Mouse (Mus musculus) intestine, embryonic 16.5 days (tissue): ENCODE results near the gene Slc12a9. TPM values are rescaled to one million over a fixed set of nuclear protein-coding genes. Genes with fewer than 3 reads are reported as not detected.

Experiments
- ATAC-seq: fragments of 200-750 bp; cut with Nextera tagmentation; 2 replicates; pipeline ENCODE4 v1.8.0; 2017; ENCODE audit warnings: moderate TSS enrichment, moderate library complexity
- H3K27ac ChIP-seq: fragments of 300-500 bp; sonication (generic); 2 replicates; pipeline ENCODE4 v1.5.1; 2014; ENCODE audit warnings: mild to moderate bottlenecking, low read length
- H3K27me3 ChIP-seq: fragments of 300-500 bp; sonication (generic); replicated peaks from 2 replicates; pipeline ENCODE4 v1.6.1; 2014; ENCODE audit warnings: low read length, control low read depth, mixed read lengths; ENCODE audit not compliant: control insufficient read depth, insufficient read depth
- H3K36me3 ChIP-seq: fragments of 300-500 bp; sonication (generic); 2 replicates; pipeline ENCODE4 v1.6.1; 2014; ENCODE audit warnings: low read length, control low read depth; ENCODE audit not compliant: control insufficient read depth, insufficient read depth
- H3K4me1 ChIP-seq: fragments of 300-500 bp; sonication (generic); 2 replicates; pipeline ENCODE4 v1.6.1; 2014; ENCODE audit warnings: low read length, control low read depth, mixed read lengths; ENCODE audit not compliant: control insufficient read depth, insufficient read depth
- H3K4me2 ChIP-seq: fragments of 300-500 bp; sonication (generic); 2 replicates; pipeline ENCODE4 v1.6.1; 2014; ENCODE audit warnings: low read depth, low read length, control low read depth
- H3K4me3 ChIP-seq: fragments of 300-500 bp; sonication (generic); 2 replicates; pipeline ENCODE4 v1.5.1; 2014; ENCODE audit warnings: mild to moderate bottlenecking, low read length
- H3K9ac ChIP-seq: fragments of 300-500 bp; sonication (generic); 2 replicates; pipeline ENCODE4 v1.6.1; 2014; ENCODE audit warnings: low read depth, low read length
- H3K9me3 ChIP-seq: fragments of 300-500 bp; sonication (generic); 2 replicates; pipeline ENCODE4 v1.6.1; 2016; ENCODE audit warnings: low read length, control low read depth; ENCODE audit not compliant: control insufficient read depth
- WGBS: fragments of 180-500 bp; shearing (Covaris S2); extraction: QIAGEN DNeasy Blood & Tissue Kit; methylation state at CpG from one replicate; pipeline ENCODE4 v1.1.7; 2014; 5-methylcytosine and 5-hydroxymethylcytosine counted together
- polyA plus RNA-seq: library from polyadenylated mRNA; unstranded; fragments of >200 nt; fragmentation: Nextera tagmentation; extraction: Ambion mirVana; gene quantifications from 2 replicates; pipeline ENCODE4 v1.2.1, GENCODE M21; 2015

The Slc12a9 gene
- polyA plus RNA-seq, 1 experiment from 2014 or later, result 14.7 TPM

DNA sequence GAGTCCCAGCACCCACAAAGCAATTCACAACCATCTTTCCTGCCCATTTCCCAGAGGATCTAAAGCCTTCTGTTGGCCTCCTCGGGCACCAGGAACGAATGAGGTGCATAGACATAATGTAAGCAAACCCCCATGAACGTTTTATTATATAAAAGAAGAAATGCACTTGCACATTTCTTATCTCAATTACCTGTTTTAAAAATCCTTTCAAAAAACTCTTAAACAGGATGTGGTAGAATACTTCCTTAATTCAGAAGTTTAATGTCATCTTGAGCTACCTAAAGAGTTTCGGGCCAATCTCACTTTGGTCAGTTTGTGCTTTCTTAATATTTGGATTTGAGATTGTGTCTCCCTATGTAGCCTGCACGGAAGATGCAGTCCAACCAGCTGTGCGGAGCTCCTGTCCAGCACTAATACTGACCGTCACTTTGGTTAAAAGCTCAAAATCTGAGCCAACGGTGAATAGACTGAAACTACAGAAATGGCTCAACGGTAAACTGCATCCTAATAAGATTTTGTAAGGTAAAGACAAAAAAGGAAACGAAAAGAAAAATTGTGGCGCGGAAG, 26.9 kb downstream of the Slc12a9 start:
- no peaks in the 10 kb centered on the region for H3K27me3 ChIP-seq
- H3K4me2 ChIP-seq, result peak overlapping the region; percentile 57
- peak overlapping the region; percentile 95 for H3K9ac ChIP-seq
- 0 out of 2 replicates have a peak, but pooled peaks cover 3% of the 10 kb centered on the region for H3K9me3 ChIP-seq
- H3K4me3 ChIP-seq, result peak overlapping the region; percentile 88
- peak overlapping the region; percentile 94 for H3K27ac ChIP-seq
- WGBS, result 9% methylated on average over 12 of the region's 12 CpGs
- peaks cover 28% of the 10 kb centered on the region for H3K36me3 ChIP-seq
- no peak for ATAC-seq
- peaks cover 19% of the 10 kb centered on the region for H3K4me1 ChIP-seq

DNA sequence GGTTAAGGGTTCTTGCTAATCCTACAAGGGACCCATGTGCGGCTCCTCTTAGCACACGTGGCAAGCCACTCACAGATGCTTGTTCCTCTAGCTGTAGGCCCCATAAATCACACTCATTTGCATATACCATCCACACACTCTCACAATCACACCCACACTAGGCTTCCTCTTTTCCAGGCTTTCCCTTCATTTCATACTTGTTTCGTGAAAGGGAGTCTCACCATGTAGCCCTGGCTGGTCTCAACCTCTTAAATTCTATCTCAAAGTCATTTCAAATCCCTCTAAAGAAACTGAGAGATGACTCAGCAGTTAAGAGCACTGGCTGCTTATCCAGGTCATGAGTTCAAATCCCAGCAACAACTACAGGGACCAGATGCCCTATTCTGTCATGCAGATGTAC, 27.6 kb downstream of the Slc12a9 start:
- peaks cover 28% of the 10 kb centered on the region for H3K36me3 ChIP-seq
- H3K27me3 ChIP-seq, result no peaks in the 10 kb centered on the region
- 0 out of 2 replicates have a peak, but pooled peaks cover 3% of the 10 kb centered on the region for H3K9me3 ChIP-seq
- peak overlapping the region; percentile 88 for H3K4me3 ChIP-seq
- no peak for ATAC-seq
- 46% methylated on average over 3 of the region's 3 CpGs for WGBS
- no peak overlapping the region for H3K27ac ChIP-seq
- H3K4me1 ChIP-seq, result peaks cover 19% of the 10 kb centered on the region
- peak overlapping the region; percentile 57 for H3K4me2 ChIP-seq
- peak overlapping the region; percentile 50 for H3K9ac ChIP-seq

DNA sequence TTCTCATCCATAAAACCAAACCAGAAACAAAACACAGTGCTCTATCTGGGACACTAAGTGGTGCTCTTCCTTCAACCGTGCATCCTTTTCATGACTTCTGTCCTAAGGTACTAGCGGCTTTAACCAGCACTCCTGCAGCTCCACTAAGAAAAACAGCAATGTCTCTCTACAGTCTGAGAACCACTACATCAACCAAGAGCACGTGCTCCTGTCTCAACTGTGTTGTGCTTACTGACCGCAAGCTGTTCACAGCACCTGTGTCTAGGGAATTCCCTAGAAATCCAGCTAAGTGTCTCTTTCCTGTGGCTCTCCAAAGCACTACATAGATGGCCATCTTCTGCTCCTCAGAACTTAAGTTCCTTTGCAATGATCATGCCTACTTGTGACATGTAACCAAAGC, 28.6 kb downstream of the Slc12a9 start:
- Histone ChIP-seq H3K4me2 (peak overlapping the region; percentile 57; the same call in 1 of the 2 replicates), H3K4me3 (peak overlapping the region; percentile 5; the same call in 1 of the 2 replicates), H3K36me3 (peaks cover 29% of the 10 kb centered on the region), H3K4me1 (peaks cover 19% of the 10 kb centered on the region), H3K27ac (no peak overlapping the region), H3K27me3 (no peaks in the 10 kb centered on the region), H3K9ac (no peak overlapping the region), H3K9me3 (0 out of 2 replicates have a peak, but pooled peaks cover 3% of the 10 kb centered on the region)
- WGBS, result 54% methylated on average over 4 of the region's 4 CpGs
- no peak for ATAC-seq

GRCm38 (mm10) chr5:137304165-137304564, 29.2 kb downstream of the Slc12a9 start:
- H3K27ac ChIP-seq, result no peak overlapping the region
- H3K4me3 ChIP-seq, result no peak overlapping the region
- H3K36me3 ChIP-seq, result peaks cover 23% of the 10 kb centered on the region
- no peak for ATAC-seq
- 64% methylated on average over 3 of the region's 3 CpGs for WGBS
- no peak overlapping the region for H3K9ac ChIP-seq
- no peaks in the 10 kb centered on the region for H3K27me3 ChIP-seq
- peaks cover 19% of the 10 kb centered on the region for H3K4me1 ChIP-seq
- no peak overlapping the region for H3K4me2 ChIP-seq
- H3K9me3 ChIP-seq, result 0 out of 2 replicates have a peak, but pooled peaks cover 3% of the 10 kb centered on the region

GRCm38 (mm10) chr5:137303609-137304008, 29.8 kb downstream of the Slc12a9 start:
- no peak overlapping the region for H3K27ac ChIP-seq
- H3K36me3 ChIP-seq, result peaks cover 21% of the 10 kb centered on the region
- H3K27me3 ChIP-seq, result no peaks in the 10 kb centered on the region
- no peak for ATAC-seq
- H3K4me1 ChIP-seq, result peaks cover 19% of the 10 kb centered on the region
- H3K4me3 ChIP-seq, result no peak overlapping the region
- 71% methylated on average over 4 of the region's 4 CpGs for WGBS
- no peak overlapping the region for H3K4me2 ChIP-seq
- no peak overlapping the region for H3K9ac ChIP-seq
- 0 out of 2 replicates have a peak, but pooled peaks cover 3% of the 10 kb centered on the region for H3K9me3 ChIP-seq

DNA sequence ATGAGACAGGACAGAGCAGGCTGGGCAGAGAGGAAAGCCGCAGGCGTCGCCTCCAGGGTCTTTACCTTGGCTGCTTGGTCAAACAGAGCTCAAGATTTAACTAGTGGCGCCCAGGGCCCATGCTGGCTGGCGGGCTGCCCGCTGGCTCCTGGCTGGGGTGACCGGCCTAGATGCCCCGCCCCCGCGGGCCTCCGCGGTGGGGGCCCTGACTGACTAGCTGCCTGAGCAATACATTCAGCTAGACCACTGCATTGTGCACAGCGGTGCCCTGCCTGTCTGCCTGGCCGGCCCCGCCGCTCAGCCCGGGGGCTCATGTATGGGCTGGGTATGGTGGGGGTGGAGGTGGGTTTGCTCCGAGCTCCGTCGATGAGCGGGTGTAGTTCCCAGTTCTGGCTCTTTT, 32.1 kb downstream of the Slc12a9 start:
- ATAC-seq, result no peak

GRCm38 (mm10) chr5:137299240-137299639, 34.2 kb downstream of the Slc12a9 start:
- H3K27ac ChIP-seq, result no peak overlapping the region
- H3K4me1 ChIP-seq, result peaks cover 12% of the 10 kb centered on the region
- H3K9me3 ChIP-seq, result no peaks in the 10 kb centered on the region
- WGBS, result 91% methylated on average over 7 of the region's 7 CpGs
- no peak for ATAC-seq
- no peak overlapping the region for H3K4me2 ChIP-seq
- H3K4me3 ChIP-seq, result no peak overlapping the region
- H3K36me3 ChIP-seq, result peaks cover 48% of the 10 kb centered on the region
- no peak overlapping the region for H3K9ac ChIP-seq
- no peaks in the 10 kb centered on the region for H3K27me3 ChIP-seq

More for the DNA sequence above, 32.1 kb downstream of the Slc12a9 start:
- Histone ChIP-seq H3K27me3 (no peaks in the 10 kb centered on the region), H3K4me2 (no peak overlapping the region), H3K4me1 (peaks cover 18% of the 10 kb centered on the region), H3K4me3 (no peak overlapping the region), H3K9ac (no peak overlapping the region), H3K27ac (no peak overlapping the region), H3K36me3 (peaks cover 36% of the 10 kb centered on the region), H3K9me3 (no peaks in the 10 kb centered on the region)
- 77% methylated on average over 20 of the region's 21 CpGs for WGBS

DNA sequence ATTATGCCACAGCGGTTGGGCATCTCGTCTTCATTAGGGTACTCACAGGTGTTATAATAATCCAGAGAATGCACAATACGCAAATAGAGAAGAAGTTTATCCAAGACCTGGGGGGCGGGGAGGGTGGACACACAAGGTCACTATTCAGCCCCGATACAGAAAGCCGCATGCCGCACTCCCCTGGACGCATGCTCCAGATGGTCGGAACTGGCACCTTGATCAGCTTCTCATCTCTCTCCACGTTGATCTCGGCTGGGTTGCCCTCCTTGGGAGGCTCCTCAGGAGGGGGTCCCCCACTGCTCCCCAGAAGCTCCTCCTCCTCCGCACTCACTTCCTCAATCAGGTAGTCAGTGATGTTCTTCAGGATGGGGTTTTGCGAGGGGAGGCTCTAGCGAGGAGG, 36.3 kb downstream of the Slc12a9 start:
- Histone ChIP-seq H3K27me3 (no peaks in the 10 kb centered on the region), H3K9ac (no peak overlapping the region), H3K4me1 (peaks cover 16% of the 10 kb centered on the region), H3K4me2 (no peak overlapping the region), H3K9me3 (no peaks in the 10 kb centered on the region), H3K27ac (no peak overlapping the region), H3K4me3 (no peak overlapping the region), H3K36me3 (peaks cover 40% of the 10 kb centered on the region)
- no peak for ATAC-seq
- 90% methylated on average over 14 of the region's 14 CpGs for WGBS

GRCm38 (mm10) chr5:137295712-137296111, 37.7 kb downstream of the Slc12a9 start:
- H3K27me3 ChIP-seq, result peaks cover 3% of the 10 kb centered on the region
- no peak overlapping the region for H3K27ac ChIP-seq
- no peak for ATAC-seq
- H3K4me1 ChIP-seq, result peaks cover 19% of the 10 kb centered on the region
- no peaks in the 10 kb centered on the region for H3K9me3 ChIP-seq
- H3K36me3 ChIP-seq, result peaks cover 40% of the 10 kb centered on the region
- H3K9ac ChIP-seq, result no peak overlapping the region
- no peak overlapping the region for H3K4me3 ChIP-seq
- 91% methylated on average over 15 of the region's 15 CpGs for WGBS
- no peak overlapping the region for H3K4me2 ChIP-seq

DNA sequence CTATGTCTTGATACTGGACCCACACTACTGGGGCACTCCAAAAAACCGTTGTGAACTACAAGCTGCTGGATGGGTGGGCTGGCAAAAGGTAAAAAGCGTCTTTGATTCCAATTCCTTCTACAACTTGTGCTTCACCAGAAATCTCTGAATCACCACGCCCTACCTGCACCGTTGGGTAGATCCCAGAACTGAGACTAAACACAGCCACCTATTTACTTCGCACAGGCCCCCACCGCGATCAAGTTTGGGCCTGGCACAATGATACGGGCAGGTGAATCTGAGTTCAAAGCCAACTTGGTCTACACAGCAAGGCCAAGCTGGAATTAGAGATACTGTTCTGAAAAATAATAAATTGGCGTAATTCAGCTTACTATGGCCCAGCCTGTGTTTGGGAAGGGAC, 38.1 kb downstream of the Slc12a9 start:
- Histone ChIP-seq H3K9ac (peak overlapping the region; percentile 76), H3K36me3 (peaks cover 37% of the 10 kb centered on the region), H3K9me3 (no peaks in the 10 kb centered on the region), H3K4me1 (peaks cover 21% of the 10 kb centered on the region), H3K4me3 (peak overlapping the region; percentile 69), H3K27ac (peak overlapping the region; percentile 84), H3K27me3 (peaks cover 3% of the 10 kb centered on the region), H3K4me2 (peak overlapping the region; percentile 99)
- WGBS, result 76% methylated on average over 9 of the region's 9 CpGs
- ATAC-seq, result no peak
